Mouse (Mus musculus) liver, embryonic 14.5 days (tissue): ENCODE results near the gene Myh6.

Source experiments
- CTCF ChIP-seq: IDR thresholded peaks from 2 replicates; pipeline ENCODE4 v1.5.1; 2016; ENCODE audit warnings: antibody characterized with exemption, low read depth, control low read depth
- EP300 ChIP-seq: IDR thresholded peaks from 2 replicates; pipeline ENCODE4 v1.6.1; 2016; ENCODE audit warnings: antibody characterized with exemption, low read depth

DNA sequence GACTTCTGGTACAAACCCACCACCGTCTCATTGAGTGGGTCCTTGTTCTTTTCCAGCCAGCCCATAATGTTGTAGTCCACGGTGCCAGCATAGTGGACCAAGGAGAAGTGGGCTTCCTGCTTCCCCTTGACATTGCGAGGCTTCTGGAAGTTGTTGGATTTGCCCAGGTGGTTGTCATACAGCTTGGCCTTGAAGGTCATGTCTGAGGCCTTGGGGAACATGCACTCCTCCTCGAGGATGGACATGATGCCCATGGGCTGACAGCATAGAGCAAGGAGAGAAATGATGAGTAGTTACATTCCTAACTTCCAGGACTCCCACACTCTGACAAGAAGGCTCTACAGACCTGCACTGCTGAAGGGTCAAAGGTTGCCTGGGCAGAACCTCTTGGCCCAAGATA is 8.2 kb downstream of the Myh6 start:
- TF ChIP-seq CTCF = no peak
- no peak for TF ChIP-seq EP300
